Mouse (Mus musculus): ENCODE measurements around the gene Pah.

Pah gene

DNA sequence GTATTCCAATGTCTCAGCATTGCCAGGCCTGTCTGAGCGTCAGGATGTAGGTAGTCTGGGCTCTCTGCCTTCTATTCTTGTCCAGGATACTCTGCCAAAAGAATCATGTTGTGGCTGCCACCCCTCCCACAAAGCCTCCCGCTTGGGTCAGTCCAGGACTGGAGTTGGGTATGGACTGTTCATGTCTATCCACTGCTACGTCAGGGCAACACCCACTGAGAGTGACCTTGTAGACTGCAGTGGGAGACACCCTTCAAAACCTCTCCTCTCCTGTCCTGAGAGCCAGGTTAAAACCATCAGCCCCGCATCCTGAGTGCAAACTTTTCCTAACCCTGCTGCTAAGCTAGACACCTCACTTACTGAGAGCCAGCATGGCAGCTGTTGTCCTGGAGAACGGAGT, at the start of gene Pah:
TSS of gene Pah (plus strand) at position 150 of the 400 bp plus-strand sequence.
- no peak for DNase-seq (ENCODE audit: low spot score)

DNA sequence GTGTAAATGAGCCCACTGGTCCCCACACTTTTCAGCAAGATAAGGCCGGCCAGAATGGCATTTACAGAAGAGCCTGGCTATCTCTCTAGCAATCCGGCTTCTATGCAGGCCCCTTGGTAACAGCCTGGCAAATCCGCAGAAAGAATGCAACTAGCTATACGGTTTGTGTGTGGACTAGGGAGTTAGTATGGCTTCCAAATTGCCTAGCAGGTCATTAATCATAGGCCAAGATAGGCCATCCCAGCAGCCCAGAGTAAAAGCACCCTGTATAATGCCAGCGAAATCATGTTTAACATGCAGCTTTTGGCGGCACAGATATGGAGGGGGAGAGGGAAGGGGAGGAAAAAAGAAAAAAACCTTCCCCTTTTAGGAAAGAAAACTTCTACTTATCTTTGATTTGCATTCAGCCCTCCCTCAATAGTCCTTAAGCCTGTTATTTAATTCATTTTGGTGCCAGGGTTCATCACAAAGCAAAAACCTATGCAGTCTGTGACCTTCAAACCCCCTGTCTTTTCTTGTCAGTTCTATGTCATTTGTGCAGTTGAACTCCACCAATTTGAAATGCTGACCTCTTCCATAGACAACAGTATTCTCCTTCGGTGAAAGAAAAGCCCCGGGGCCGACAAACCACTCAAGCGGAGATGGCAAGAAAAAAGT, 48.0 kb upstream of the Pah start:
- DNase-seq (ENCODE audit: low spot score): peak; percentile 14

DNA sequence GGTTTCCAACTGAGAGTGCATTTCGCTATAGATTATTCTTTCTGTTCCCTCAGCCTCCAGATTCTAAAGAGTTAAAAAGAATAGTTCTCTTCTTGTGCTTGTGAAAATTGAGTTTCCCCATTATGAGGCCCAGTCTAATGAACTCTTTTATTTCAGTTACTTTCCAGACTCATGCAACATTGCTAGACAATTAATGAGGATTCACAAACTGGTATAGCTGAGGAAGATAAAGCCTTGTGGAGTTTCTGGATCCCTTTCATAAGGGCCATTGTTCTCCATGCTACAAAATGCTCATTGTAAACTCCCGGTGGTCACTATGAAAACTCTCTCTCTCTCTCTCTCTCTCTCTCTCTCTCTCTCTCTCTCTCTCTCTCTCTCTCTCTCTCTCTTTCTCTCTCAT, 46.6 kb upstream of the Pah start:
- peak; percentile 53 for DNase-seq (ENCODE audit: low spot score)

DNA sequence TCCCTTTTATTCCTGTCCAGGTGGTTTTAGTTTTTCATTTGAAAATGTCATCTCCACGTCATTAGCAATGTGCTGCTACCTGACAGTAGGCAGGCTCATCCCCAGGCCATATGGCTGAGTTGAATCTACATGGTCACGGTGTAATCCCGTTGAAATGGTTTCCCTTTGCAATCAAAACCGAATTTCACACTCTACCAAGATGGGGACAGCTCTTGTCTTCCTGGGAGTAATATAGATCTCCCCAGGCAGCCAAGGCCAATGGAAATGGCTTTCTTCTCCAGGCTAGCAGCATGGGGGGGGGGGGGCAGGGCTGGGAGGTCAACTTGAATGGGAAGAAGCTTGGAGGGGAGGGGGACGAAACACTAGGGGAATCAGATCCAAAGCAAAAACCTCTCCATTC, 43.7 kb upstream of the Pah start:
- no peak for DNase-seq (ENCODE audit: low spot score)

DNA sequence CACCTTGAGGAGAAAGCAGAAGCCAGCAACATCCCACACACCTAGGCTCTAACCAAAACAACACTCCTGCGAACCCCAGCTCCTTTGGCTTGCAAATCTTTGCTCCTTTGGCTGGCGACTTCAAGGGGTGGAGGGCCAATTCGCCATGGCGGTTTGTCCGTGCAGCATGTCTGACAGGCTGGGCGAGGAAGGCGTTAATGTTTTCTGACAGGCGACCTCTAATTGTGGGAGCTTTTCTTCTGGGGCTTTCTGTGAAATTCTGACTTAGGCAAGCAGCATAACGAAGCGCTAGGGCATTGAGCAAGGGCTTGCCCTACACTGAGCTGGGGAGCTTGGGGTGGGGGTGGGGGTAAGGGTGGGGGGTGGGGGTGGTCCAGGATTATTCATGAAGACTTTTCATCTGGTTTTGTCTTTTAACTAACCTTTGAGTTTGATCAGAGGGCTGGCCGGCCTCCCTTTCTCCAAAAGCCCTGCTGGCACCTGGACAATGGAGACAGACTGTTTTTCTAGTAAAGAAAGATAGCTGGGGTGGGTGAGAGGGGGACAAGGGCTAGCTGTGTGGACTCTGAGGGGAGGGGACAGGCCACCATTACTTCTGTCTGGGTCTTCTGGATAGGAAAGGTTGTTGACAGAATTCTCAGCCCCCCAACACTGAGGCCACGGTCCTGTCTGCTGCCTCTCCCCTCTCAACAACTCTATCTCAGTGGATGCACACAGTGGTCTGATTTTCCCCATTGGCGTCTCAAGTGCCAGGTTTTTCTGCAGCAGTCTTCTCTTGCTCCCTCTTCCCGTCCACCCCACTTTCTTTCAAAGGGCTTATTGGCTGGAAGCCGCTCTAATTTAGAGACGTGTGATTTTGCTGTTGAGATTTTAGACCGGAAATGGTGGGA, 36.5 kb upstream of the Pah start:
- DNase-seq (ENCODE audit: low spot score): peak; percentile 55

DNA sequence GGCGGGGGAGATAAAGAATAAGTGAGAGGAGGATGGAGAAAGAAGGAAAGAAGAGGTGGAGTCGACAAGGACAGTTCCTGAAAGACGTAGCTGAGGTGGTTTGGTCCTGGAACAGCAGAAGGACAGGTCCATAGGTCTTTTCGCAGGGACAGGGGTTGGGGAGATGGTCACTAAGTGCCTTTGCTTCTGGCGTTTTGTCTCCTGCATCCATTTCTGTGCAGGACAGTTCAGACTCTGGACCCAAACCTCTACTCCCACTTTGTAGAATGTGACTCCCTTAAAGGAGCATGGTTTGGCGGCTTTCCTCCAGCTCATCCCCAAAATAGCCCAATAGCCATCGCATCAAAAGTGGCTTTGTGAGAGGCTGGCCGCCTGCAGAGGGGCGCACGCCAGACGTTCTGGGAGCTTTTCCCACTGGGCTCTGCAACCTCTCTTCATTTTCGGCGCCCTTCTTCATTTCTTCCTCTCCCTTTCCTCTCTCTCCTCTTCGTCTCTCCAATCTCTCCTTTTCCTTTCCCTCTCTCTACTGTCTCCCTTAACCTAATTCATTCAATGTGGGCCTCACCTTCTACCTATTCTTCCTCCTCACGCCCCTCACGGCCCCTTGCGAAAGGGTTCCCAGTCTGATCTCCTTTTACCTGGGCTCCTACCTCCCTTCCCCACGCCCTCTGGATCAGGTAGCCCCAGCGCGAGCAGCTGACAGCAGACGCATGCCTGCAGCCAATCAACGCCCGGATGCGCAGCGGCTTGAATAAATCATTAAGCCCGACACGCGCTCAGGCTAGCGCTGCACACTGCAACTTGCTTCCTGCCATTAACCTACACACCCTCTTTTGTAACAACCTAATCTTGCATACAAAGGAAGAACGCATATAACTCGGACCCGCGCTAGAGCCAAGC, 35.6 kb upstream of the Pah start:
- peak; percentile 72 for DNase-seq (ENCODE audit: low spot score)

DNA sequence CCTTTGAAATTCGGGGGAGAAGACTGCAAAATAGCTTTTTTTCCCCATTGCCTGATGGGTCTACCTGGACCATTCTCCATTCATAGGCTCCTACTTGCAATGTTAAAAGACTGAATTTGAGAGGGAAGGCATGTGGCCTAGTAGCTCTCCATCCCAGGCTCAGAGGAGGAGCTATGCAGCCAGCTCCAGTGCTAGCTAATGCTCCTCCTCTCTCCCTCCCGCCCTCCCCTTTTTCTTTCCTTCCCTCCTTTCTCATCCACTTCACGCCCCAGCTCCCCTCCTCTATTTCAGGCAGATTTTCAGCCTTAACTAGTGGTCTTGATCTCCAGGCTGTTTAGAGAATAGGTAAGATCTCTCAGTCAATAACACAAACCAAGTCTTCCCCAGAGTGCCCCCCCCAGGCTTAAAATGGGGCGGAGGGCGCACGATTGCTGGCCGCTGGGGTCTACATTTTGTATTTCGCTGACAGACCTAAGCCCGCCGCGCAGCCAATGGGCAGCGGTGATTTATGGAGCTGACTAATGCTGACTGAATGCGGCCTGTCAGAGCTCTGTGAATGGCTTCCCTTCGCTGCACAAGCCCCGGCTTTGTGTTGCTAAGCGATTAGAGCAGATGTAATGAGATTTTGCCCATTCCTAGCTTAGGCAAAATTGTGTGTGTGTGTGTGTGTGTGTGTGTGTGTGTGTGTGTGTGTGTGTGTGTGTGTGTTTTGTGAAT, 33.0 kb upstream of the Pah start:
- DNase-seq (ENCODE audit: low spot score): peak; percentile 88

DNA sequence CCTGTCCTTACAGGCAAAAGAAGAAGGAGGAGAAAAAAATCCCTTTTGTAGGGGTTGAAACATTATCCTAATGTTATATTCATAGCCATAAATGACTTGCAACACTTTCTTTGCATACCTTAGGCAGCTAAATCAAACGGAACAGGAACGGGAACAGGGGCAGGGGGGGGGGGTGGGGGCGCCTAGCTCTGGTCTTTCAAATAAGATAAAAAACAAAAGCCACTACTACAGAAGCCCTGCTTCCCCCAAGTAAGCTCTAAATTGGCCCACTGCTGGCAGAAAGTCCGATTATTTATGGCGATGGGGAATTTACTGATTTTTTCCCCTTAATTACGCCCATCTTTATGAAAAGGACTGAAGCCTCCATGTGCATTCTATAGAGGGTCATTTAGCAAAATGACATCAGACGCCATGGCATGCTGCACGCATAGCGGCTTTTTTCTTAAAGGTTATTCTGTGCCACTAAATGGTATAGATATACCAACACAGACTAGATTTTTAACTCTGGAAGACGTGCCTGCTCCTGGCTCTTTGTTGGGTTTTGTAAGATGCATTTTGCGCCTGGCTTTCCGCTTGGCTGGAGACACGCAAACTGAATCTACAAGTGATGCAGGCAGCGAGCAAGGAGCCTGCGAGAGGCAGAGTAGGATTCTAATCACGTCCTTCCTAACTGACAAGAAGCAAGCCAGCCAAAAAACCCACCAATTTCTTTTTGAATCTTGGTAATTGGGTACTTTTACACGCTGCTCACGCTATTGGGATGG, 32.2 kb upstream of the Pah start:
- peak; percentile 55 for DNase-seq (ENCODE audit: low spot score)

DNA sequence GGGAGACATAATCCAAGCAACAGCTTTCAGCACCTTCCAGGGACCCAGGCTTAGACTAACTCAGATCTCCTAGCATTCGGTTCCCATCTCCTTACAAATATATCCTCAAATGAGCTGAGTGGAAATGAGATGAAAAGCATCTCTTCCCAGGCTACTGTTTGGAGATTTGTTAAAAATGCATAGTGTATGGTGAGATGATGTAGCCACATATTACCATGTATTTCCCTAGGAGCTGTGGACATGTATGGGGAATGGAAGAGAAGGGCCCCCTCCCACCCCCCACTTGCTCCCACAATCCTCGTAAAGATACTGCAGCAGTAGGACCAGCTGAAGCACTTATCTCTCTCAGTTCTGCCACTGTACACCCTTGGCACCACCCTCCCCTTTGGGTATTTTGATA, 31.3 kb upstream of the Pah start:
- DNase-seq (ENCODE audit: low spot score): peak; percentile 18

DNA sequence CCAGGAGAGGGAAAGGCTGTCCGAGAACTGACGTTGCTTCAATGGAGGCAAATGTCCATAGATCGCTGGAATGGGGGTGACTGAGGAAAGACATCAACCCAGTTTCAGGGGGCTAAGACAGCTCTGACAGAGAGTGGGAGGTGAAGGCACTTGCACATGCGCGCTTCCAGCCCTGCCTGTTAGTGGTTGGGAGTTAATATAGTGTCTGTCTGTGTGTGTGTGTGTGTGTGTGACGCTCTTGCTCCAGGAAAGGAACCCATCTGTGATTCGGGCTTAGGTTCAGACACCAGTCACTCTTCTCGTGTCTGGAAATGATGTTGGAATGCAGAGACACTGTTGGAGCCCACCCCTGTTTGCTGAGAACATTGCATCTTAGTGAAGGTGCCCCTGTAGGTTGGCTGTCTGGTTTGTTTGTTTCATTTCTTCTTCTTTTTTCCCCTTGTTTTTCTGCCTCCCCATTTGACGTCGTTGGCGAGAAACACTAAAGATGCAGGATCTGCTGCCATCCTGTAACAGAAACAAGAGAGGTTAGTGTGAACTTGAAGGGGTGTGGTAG, 30.0 kb upstream of the Pah start:
- DNase-seq (ENCODE audit: low spot score): peak; percentile 73

DNA sequence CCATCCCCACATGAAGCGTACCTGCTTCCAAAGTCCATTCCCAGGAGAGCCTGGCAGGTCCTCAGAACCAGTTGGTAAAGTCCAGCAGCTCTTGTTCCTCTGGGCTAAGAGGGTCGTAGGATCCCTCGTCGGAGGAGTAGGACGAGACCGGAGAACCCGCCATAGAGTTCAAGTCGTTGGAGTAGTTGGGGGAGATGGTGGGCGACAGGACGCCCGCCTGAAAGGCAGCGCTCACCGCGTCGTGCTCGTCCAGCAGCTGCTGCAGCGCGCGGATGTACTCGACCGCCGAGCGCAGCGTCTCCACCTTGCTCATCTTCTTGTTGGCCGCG, 29.3 kb upstream of the Pah start:
- DNase-seq (ENCODE audit: low spot score): no peak

DNA sequence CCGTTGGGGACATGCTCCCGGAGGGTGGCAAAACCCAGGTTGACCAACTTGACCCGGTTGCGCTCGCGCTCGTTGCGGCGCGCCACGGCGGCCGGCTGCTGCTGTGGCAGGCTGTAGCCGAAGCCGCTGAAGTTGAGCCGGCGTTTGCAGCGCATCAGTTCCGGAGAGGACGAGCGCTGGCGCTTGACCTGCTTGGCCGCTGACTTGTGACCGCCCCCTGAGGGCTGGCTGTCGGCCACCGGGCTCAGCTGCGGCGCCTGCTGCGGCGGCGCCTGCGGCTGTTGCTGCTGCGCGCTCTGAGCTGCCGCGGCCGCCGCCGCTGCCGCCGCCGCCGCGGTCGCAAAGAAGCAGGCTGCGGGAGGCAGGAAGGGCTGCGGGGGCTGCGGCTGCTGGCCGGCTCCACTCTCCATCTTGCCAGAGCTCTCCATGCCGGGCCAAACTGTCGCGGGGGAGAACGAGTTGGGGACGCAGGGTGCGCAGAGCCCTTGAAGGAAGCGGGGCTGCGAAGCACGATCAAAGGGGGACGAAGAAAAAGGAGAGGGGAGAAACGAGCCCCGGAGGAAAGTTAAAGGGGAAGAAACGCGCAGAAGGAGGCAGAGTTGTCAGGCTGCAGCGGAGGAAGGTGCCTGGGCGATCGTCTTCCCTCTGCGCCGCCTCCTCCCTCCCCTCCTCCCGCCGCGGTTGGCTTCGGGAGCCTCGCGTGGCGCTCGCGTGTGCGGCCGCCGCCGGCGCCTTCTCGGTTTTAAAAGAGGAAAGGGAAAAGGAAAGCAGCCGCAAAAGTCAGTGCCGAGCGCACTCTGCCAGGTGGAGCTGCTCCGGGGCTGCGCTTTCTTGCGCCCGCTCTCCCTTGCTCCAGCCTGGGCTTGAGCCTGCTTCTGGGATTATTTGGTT, 28.7 kb upstream of the Pah start:
- peak; percentile 76 for DNase-seq (ENCODE audit: low spot score)

DNA sequence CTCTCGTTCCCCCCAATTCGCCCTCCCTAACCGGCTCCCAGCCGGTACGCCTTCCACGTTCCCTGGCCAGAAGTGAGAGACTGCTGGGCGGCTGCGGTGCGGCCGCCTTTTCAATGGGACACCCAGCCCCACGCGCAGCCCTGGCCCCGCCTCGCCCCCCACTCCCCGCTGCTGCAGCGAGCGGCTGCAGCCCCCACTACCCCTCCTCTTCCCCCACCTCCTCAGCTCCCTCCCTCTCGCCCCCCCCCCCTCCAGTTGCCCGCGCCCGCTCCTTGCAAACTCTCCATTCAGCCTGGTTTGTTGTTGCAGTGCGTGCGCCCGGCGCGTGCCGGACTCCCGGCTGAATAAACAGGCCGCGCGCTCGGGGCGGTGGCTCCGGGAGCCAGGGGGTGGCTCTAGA, 28.0 kb upstream of the Pah start, which contains the start of gene Ascl1:
TSS of gene Ascl1 (minus strand) at position 85 of the 400 bp plus-strand sequence.
- DNase-seq (ENCODE audit: low spot score): peak; percentile 84

DNA sequence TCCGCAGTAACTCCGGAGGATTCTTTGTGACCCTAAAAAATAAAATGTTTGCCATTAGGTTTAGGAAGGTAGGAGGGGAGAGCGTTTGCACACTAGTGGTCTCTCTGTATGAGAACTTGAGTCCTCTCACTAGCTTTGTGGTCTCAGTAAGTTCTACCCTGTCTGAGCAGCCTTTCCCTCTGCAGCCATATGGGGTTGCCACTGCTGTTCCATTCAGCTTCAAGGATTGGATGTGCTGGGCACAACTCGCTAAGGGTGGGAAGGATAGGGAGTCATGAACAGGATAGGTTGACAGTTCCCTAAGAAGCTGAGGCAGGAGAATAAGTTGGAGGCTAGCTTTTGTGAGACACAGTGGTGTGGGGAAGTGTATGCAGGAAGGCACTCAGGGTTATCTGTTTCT, 27.4 kb upstream of the Pah start:
- peak; percentile 32 for DNase-seq (ENCODE audit: low spot score)

DNA sequence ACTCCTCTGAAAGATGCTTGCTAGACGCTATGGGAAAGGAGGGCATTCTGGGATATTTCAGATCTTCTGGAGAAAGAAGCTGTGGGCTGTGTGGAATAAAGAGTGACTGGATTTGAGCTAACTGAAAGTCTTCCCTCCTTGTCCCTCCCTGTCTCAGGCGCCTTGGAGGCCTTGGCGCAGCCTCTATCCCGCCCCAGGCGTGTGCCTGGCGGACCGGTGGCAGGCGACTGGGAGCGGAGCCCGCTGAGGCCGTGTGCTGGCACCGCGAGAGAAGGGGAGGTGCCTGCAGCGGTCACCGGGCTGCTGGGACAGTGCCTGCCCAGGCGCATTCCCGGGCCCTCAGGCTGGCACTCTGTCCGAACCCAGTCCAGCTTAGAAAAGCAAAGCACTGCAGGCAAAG, 27.0 kb upstream of the Pah start:
- peak; percentile 56 for DNase-seq (ENCODE audit: low spot score)

DNA sequence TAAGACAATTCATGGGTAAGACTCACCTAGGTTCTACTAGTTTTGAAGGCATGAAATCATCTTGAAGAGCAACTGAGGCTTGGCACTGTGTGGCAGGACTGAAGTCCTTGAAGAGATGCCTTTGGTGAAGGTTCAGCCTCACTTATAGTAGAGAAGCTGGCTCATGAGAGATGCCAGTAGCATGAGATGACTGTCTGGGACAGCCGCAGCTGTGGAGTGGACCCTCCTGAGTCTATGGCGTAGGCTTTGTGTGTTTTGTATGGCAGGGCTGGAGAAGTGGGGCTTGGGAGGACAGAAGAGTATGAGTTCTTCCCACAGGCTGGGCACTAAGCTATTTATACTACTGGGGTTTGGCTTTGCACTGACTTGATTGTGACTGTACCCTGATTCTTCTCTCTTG, 24.5 kb upstream of the Pah start:
- no peak for DNase-seq (ENCODE audit: low spot score)

DNA sequence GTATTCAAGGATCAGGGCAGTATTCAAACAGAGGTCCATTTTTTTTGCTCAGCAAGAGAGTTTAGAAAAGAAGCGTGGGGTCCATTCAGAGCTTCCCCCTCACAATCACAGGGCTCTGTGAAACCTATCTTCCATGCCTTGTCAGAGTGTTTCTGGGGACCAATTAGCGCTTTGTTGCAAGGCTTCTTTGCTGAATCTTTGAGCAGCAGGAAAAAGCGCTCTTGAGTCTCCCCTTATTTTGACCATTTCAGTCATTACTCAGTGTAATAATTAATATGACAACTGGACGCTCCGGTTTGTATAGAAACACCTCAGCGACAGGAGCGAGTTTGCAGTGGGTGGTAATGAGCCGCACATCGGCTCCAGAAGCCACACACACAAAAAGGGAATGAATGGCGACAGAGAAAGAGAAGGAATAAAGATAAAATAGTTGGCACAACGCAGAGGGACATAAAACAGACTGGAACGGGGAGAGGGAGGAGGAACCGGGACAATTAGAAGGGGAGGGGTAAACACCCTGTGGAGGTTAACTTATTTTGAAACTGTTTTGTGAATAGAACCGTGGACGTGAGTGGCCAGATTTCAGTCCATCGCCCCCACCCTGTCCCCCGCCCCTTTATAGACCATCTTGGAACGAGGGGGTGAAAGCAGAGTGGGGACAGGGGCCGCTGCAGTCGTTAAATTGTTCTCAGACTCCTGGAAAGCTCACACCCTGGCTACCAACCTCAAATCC, 20.5 kb upstream of the Pah start:
- DNase-seq (ENCODE audit: low spot score): peak; percentile 63

DNA sequence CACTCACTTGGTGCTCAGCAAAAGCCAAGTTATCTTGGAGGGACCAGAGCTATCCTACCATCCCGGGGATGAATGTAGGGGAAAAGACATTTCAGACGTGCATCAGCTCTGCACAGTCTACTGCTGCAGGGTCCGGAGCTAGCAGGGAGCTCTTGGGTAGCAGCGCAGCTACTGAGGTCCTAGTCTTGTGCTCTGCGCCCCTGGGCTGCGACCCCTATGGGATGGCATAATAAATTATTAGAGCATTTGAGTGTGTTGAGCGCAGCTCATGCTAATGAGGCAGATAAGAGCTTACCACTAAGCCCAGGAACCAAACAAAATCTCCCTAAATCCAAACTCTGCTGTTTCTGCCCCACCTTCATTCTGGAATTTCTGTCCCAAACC, 19.9 kb upstream of the Pah start:
- DNase-seq (ENCODE audit: low spot score): peak; percentile 66

DNA sequence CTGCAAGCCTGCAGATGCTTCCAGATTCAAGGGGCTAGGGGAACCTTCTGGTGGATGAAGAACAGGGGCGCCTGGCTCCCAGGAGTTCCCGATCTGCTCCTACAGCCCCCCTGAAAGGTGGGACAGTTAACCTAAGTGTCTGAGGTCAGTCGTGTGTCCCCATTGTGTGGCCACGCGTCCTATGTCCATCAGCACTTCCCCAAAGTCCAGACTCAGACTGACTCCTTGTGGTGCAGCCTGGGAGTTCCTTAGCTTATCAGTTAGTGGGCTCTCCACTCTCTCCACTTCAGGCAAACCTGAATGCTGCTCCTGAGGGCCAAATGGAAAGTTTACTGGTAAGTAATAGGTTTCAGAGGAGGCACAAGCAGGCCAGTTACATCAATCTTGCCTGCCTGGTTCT, 19.3 kb upstream of the Pah start:
- peak; percentile 79 for DNase-seq (ENCODE audit: low spot score)

Data from retina, embryonic 14.5 days (tissue).